Mouse (Mus musculus) left cerebral cortex, adult 8-10 months (tissue): Measurements from ENCODE around the gene Aoah. TPM values are rescaled to one million over a fixed set of nuclear protein-coding genes. Genes with fewer than 3 reads are reported as not detected.

Experiments
- DNase-seq, 2 experiments: peaks; one replicate each; pipeline ENCODE4 v3.0.0; 2022; ENCODE audit warnings: low spot score in 2 of 2
- total RNA-seq, 4 experiments: library from RNA; stranded (reverse); gene quantifications; 2 replicates each; pipeline ENCODE4 v1.2.4; 2022

Gene Aoah
- under 1 TPM; 0.23 to 0.48 (median 0.37) TPM for total RNA-seq

- no peak for DNase-seq
Observed at GRCm38 (mm10) chr13:20793901-20794300, at the start of gene Aoah. Gene Aoah (plus strand): TSS chr13:20794113.

- DNase-seq: no peak
Observed at GRCm38 (mm10) chr13:20754843-20755242, 39.1 kb upstream of the Aoah start.

- DNase-seq: no peak
Observed at GRCm38 (mm10) chr13:20783648-20784047, 10.3 kb upstream of the Aoah start.

GRCm38 (mm10) chr13:20784060-20784459 is 9.9 kb upstream of the Aoah start:
- no peak for DNase-seq

- no peak for DNase-seq
Observed at GRCm38 (mm10) chr13:20785960-20786359, 8.0 kb upstream of the Aoah start.

GRCm38 (mm10) chr13:20786825-20787245 is 7.1 kb upstream of the Aoah start:
- no peak for DNase-seq

GRCm38 (mm10) chr13:20787952-20788351 is 6.0 kb upstream of the Aoah start:
- DNase-seq: no peak

- no peak for DNase-seq
Observed at GRCm38 (mm10) chr13:20796651-20797050, 2.7 kb downstream of the Aoah start.

GRCm38 (mm10) chr13:20798536-20798935 is 4.6 kb downstream of the Aoah start:
- DNase-seq: no peak

GRCm38 (mm10) chr13:20799772-20800171 is 5.9 kb downstream of the Aoah start:
- DNase-seq: no peak

- no peak for DNase-seq
Observed at GRCm38 (mm10) chr13:20800569-20800968, 6.7 kb downstream of the Aoah start.

- no peak for DNase-seq
Observed at GRCm38 (mm10) chr13:20811782-20812406, 18.0 kb downstream of the Aoah start.

GRCm38 (mm10) chr13:20816385-20816784 is 22.5 kb downstream of the Aoah start:
- no peak for DNase-seq

GRCm38 (mm10) chr13:20820712-20821328 is 26.9 kb downstream of the Aoah start:
- no peak for DNase-seq

- DNase-seq: no peak
Observed at GRCm38 (mm10) chr13:20828728-20829127, 34.8 kb downstream of the Aoah start.

GRCm38 (mm10) chr13:20829181-20829900 is 35.4 kb downstream of the Aoah start:
- DNase-seq: no peak

GRCm38 (mm10) chr13:20855893-20856292 is 62.0 kb downstream of the Aoah start:
- DNase-seq: no peak

- DNase-seq: no peak
Observed at GRCm38 (mm10) chr13:20899372-20899771, 105.5 kb downstream of the Aoah start.

GRCm38 (mm10) chr13:20900396-20900971 is 106.6 kb downstream of the Aoah start:
- DNase-seq: no peak

- no peak for DNase-seq
Observed at GRCm38 (mm10) chr13:20900972-20901457, 107.1 kb downstream of the Aoah start.

GRCm38 (mm10) chr13:20901634-20902135 is 107.8 kb downstream of the Aoah start:
- no peak for DNase-seq

- no peak for DNase-seq
Observed at GRCm38 (mm10) chr13:20904118-20904517, 110.2 kb downstream of the Aoah start.
